11 mouse cellular contexts compared by ENCODE assay signal in genomic region chr19:27509956-27510639, GRCm38 (mm10).
DNase-seq lines count a peak whose midpoint lies in the region; ATAC-seq and TF ChIP-seq lines count a peak whose summit lies in the region.
"Had no signal": no experiment of that assay in that cellular context is flagged by ENCODE, and none has a peak within 500 bp of the region (broad histone marks: within the 10 kb centered on the region; RNA-seq: fewer than 3 reads in every experiment).

No protein-coding gene starts in this region.

- no peaks in the 10 kb centered on the region for H3K4me1 ChIP-seq in forebrain, embryonic 14.5 days (ENCODE audit: control insufficient read depth, insufficient read depth, low read length)
- no peaks in the 10 kb centered on the region; the same call in 1 of the 2 replicates for H3K4me1 ChIP-seq in forebrain, embryonic 12.5 days
- no peaks in the 10 kb centered on the region for H3K4me1 ChIP-seq in lung, adult 2 months (ENCODE audit: control insufficient read depth, insufficient read depth, low read length)
- H3K4me1 ChIP-seq: embryonic facial prominence, embryonic 12.5 days had no signal

- H3K27me3 ChIP-seq in forebrain, embryonic 14.5 days (replicated peaks; ENCODE audit: control insufficient read depth, insufficient read depth, low read length) = no peaks in the 10 kb centered on the region
- no peaks in the 10 kb centered on the region for H3K27me3 ChIP-seq in forebrain, embryonic 12.5 days
- H3K27me3 ChIP-seq: embryonic facial prominence, embryonic 12.5 days; neural tube, embryonic 13.5 days had no signal

- no peaks in the 10 kb centered on the region for H3K9me3 ChIP-seq in forebrain, embryonic 14.5 days (replicated peaks; ENCODE audit: control insufficient read depth, low read length)
- H3K9me3 ChIP-seq in forebrain, embryonic 12.5 days = no peaks in the 10 kb centered on the region
- H3K9me3 ChIP-seq: embryonic facial prominence, embryonic 12.5 days; neural tube, embryonic 13.5 days had no signal

- H3K4me2 ChIP-seq in forebrain, embryonic 14.5 days (ENCODE audit: low read length) = no peak overlapping the region
- no peak overlapping the region for H3K4me2 ChIP-seq in forebrain, embryonic 12.5 days
- H3K4me2 ChIP-seq: embryonic facial prominence, embryonic 12.5 days; neural tube, embryonic 13.5 days had no signal

- 51% methylated on average over 6 of the region's 6 CpGs for WGBS in forebrain, embryonic 14.5 days
- WGBS in forebrain, embryonic 12.5 days = 73% methylated on average over 6 of the region's 6 CpGs
- 67% methylated on average over 6 of the region's 6 CpGs for WGBS in lung, adult 2 months

- no peaks in the 10 kb centered on the region for H3K36me3 ChIP-seq in forebrain, embryonic 14.5 days (ENCODE audit: control insufficient read depth, insufficient read depth, low read length)
- H3K36me3 ChIP-seq in forebrain, embryonic 12.5 days (replicated peaks) = no peaks in the 10 kb centered on the region
- H3K36me3 ChIP-seq: embryonic facial prominence, embryonic 12.5 days; neural tube, embryonic 13.5 days had no signal

- TF ChIP-seq POLR2A in lung, adult 2 months (IDR thresholded peaks at IDR 0.05; ENCODE audit: borderline replicate concordance, extremely low read depth, low read depth, low read length) = no peak

- H3K27ac ChIP-seq in forebrain, embryonic 14.5 days (ENCODE audit: low read depth, low read length) = 0 out of 2 replicates have a peak overlapping the region, but pooled peaks have one; percentile 44
- no peak overlapping the region for H3K27ac ChIP-seq in forebrain, embryonic 12.5 days
- H3K27ac ChIP-seq: embryonic facial prominence, embryonic 12.5 days; neural tube, embryonic 13.5 days had no signal

- no peak overlapping the region for H3K9ac ChIP-seq in forebrain, embryonic 14.5 days (ENCODE audit: low read length)
- no peak overlapping the region for H3K9ac ChIP-seq in forebrain, embryonic 12.5 days
- H3K9ac ChIP-seq: embryonic facial prominence, embryonic 12.5 days; neural tube, embryonic 13.5 days had no signal

- no peak for TF ChIP-seq CTCF in lung, adult 2 months (IDR thresholded peaks at IDR 0.05; ENCODE audit: insufficient read depth, low read length)

- ATAC-seq in forebrain, embryonic 14.5 days = peak; percentile 50; the same call in 1 of the 2 replicates
- ATAC-seq in forebrain, embryonic 12.5 days (ENCODE audit: low FRiP score) = no peak

- H3K4me3 ChIP-seq in forebrain, embryonic 14.5 days (ENCODE audit: low read depth, low read length) = no peak overlapping the region
- no peak overlapping the region for H3K4me3 ChIP-seq in forebrain, embryonic 12.5 days (replicated peaks)
- no peak overlapping the region for H3K4me3 ChIP-seq in lung, adult 2 months (replicated peaks; ENCODE audit: extremely low read depth, low read depth, low read length)
- H3K4me3 ChIP-seq: embryonic facial prominence, embryonic 12.5 days; neural tube, embryonic 13.5 days had no signal

- peak; percentile 64 for DNase-seq in forebrain, embryonic 14.5 days (ENCODE audit: low spot score)
- peak; percentile 89 to 92 for DNase-seq in cerebellum, postnatal 10 days
- DNase-seq in layer of hippocampus, adult 9-11 months = peak; percentile 78
- peak; percentile 81 to 85 for DNase-seq in right cerebral cortex, postnatal 10 days (ENCODE audit: low spot score in 2 of 2)
- no peak for DNase-seq in thymus, postnatal 14 days
- DNase-seq in lung, adult 2 months = no peak
- DNase-seq in lung, postnatal 36 days = no peak
- DNase-seq: adrenal gland, postnatal 14 days had no signal

Comparison
In these comparisons a context has a peak if more than half of its experiments do, and no peak if none do; other contexts are left out.
1. DNase-seq: peak in forebrain, embryonic 14.5 days (single experiment), cerebellum, postnatal 10 days (2 of 2), layer of hippocampus, adult 9-11 months (single experiment) and right cerebral cortex, postnatal 10 days (2 of 2); none in thymus, postnatal 14 days (single experiment), lung, adult 2 months (single experiment) and lung, postnatal 36 days (single experiment).